Mouse (Mus musculus) CH12.LX (cell line): ENCODE data around the gene Ube2q1.

ENCODE experiments used
- CHD2 ChIP-seq: IDR thresholded peaks from 2 replicates; pipeline ENCODE4 v1.6.1; 2011; ENCODE audit warnings: low read length, improper control_type of control experiment
- CTCF ChIP-seq, 2 experiments: IDR thresholded peaks in 1 of 2; conservative IDR thresholded peaks in 1 of 2; 2 replicates each; pipeline ENCODE4 v1.5.1; 2011 to 2012; ENCODE audit warnings: low read depth in 2 of 2, low read length in 2 of 2, improper control_type of control experiment in 1 of 2, inconsistent platforms in 1 of 2, mild to moderate bottlenecking in 1 of 2, moderate library complexity in 1 of 2
- EP300 ChIP-seq: IDR thresholded peaks from 2 replicates; pipeline ENCODE4 v1.6.1; 2011; ENCODE audit warnings: low read length, improper control_type of control experiment
- HCFC1 ChIP-seq: IDR thresholded peaks from 2 replicates; pipeline ENCODE4 v1.6.1; 2012; ENCODE audit warnings: low read depth, mild to moderate bottlenecking, inconsistent platforms, low read length, improper control_type of control experiment
- MAZ ChIP-seq: IDR thresholded peaks from 2 replicates; pipeline ENCODE4 v1.6.1; 2012; ENCODE audit warnings: low read depth, mild to moderate bottlenecking, inconsistent platforms, low read length, improper control_type of control experiment, moderate library complexity
- NELFE ChIP-seq: IDR thresholded peaks from 2 replicates; pipeline ENCODE4 v1.6.1; 2011; ENCODE audit warnings: low read depth, low read length, improper control_type of control experiment
- POLR2A ChIP-seq: IDR thresholded peaks from 2 replicates; pipeline ENCODE4 v1.6.1; 2011; ENCODE audit warnings: low read depth, mild to moderate bottlenecking, improper control_type of control experiment, low read length
- UBTF ChIP-seq: IDR thresholded peaks from 2 replicates; pipeline ENCODE4 v1.6.1; 2012; ENCODE audit warnings: low read depth, mild to moderate bottlenecking, inconsistent platforms, low read length, improper control_type of control experiment, moderate library complexity
- USF1 ChIP-seq: IDR thresholded peaks from 2 replicates; pipeline ENCODE4 v1.6.1; 2014; ENCODE audit warnings: low read depth, mild to moderate bottlenecking, inconsistent platforms, low read length, improper control_type of control experiment

DNA sequence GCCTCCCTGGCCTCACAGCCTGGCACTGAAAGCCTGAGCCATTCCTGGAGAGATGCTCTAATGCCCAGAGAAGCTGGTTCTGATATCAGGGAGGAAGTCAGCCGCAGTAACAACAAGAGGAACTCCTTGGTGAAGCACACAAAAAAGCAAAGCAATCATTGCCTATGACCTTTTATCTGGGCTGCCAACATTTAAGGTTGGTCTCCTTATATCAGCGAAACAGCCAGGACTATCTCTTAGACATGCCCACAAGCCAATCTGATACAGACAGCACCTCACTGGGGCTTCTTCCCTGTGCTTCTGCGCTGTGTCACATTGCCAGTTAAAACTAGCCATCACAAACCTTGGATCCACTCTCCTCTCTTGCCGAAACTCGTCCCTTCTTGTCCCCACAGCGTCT is 34.9 kb upstream of the Ube2q1 start:
- TF ChIP-seq NELFE (no peak), CTCF (conservative IDR thresholded peaks at IDR 0.05 in 1 of 2, IDR thresholded peaks at IDR 0.05 in 1 of 2; ENCODE audit: low read depth in 2 of 2, low read length in 2 of 2) (no peak), MAZ (no peak), POLR2A (no peak), UBTF (no peak), USF1 (no peak), CHD2 (no peak), EP300 (no peak), HCFC1 (no peak)
